Mouse (Mus musculus): ENCODE measurements around the gene Slc22a12.

GRCm38 (mm10) chr19:6513389-6514139 lies 29.3 kb downstream of the Slc22a12 start:
- TF ChIP-seq POLR2A (IDR thresholded peaks at IDR 0.05; ENCODE audit: extremely low read depth, insufficient read depth, low read length): no peak
- 0 out of 2 replicates have a peak, but pooled peaks have one; percentile 7 for TF ChIP-seq CTCF (IDR thresholded peaks at IDR 0.05; ENCODE audit: low read depth, low read length)
